Mouse (Mus musculus): ENCODE data around the gene Lcp2.

DNA sequence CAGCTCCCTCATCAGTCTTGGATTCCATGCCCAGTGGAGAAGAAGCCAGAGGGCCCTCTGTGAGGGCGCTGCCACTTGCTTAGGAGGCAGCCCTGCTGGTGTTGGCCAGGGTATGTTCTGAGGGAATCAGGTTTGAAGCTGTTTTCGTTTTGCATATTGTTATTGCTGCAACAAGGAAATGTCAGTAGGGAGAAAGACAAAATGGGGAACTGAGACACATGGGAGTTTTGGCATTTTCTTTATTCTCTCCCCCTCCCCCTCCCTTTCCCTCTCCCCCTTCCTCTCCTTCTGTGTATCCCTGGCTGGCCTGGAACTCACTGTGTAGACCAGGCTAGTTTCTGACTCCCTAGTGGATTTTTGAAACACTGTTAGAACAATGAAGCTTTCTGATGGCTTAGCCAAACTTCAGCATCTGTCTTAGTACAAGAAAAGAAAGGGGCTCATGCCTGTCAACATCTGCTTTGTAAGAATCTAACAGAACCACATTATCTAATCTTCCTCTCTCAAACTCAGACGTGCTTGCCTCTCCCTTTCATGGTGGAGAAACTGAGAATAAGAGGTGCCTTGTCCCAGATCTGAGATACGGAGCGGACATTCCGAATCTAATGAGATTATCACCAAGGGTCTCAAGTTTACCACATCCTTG lies 34.6 kb upstream of the Lcp2 start:
- TF ChIP-seq E2F4 (IDR thresholded peaks at IDR 0.05; ENCODE audit: borderline replicate concordance, low read depth, low read length) = no peak
- TF ChIP-seq POLR2AphosphoS5 (IDR thresholded peaks at IDR 0.05; ENCODE audit: borderline replicate concordance, low read depth, low read length) = no peak
- TF ChIP-seq CTCF (IDR thresholded peaks at IDR 0.05 in 2 of 3, conservative IDR thresholded peaks at IDR 0.05 in 1 of 3; ENCODE audit: control insufficient read depth in 1 of 3, insufficient read depth in 1 of 3, low read depth in 2 of 3, low read length in 3 of 3, poor library complexity in 1 of 3, severe bottlenecking in 1 of 3) = no peak
- TF ChIP-seq MEF2A (IDR thresholded peaks at IDR 0.05; ENCODE audit: extremely low read depth, insufficient replicate concordance, low read depth, low read length, poor library complexity, severe bottlenecking) = no peak
- 0 out of 2 replicates have a peak, but pooled peaks have one; percentile 55 for TF ChIP-seq SIN3A (IDR thresholded peaks at IDR 0.05; ENCODE audit: low read length)
- TF ChIP-seq EP300 (IDR thresholded peaks at IDR 0.05; ENCODE audit: low read depth in 1 of 2, low read length in 2 of 2) = peak; percentile 33 to 53; a peak in 3 of 4 replicates
- no peak for TF ChIP-seq POLR2A (IDR thresholded peaks at IDR 0.05; ENCODE audit: control insufficient read depth in 1 of 2, insufficient read depth in 1 of 2, low read depth in 1 of 2, low read length in 2 of 2, poor library complexity in 1 of 2)
- no peak for TF ChIP-seq ZKSCAN1 (IDR thresholded peaks at IDR 0.05; ENCODE audit: low read depth, low read length)
- no peak for TF ChIP-seq GABPA (IDR thresholded peaks at IDR 0.05; ENCODE audit: low read depth, low read length)
- no peak for TF ChIP-seq USF1 (IDR thresholded peaks at IDR 0.05; ENCODE audit: low read depth, low read length)
- no peak for TF ChIP-seq MAFK (IDR thresholded peaks at IDR 0.05; ENCODE audit: borderline replicate concordance, low read depth, low read length)
- no peak for TF ChIP-seq JUND (IDR thresholded peaks at IDR 0.05; ENCODE audit: low read depth, low read length)
- TF ChIP-seq MAX (IDR thresholded peaks at IDR 0.05; ENCODE audit: low read length) = no peak
